Mouse (Mus musculus) ES-E14 (cell line): ENCODE measurements around the gene Mrtfa. TPM values are rescaled to one million over a fixed set of nuclear protein-coding genes. Genes with fewer than 3 reads are reported as not detected.

Experiments used
- DNase-seq: peaks from one replicate; pipeline ENCODE4 v3.0.0-alpha.2; 2013; ENCODE audit warnings: low read depth, low spot score
- H3K27ac ChIP-seq: 2 replicates; pipeline ENCODE4 v1.5.1; 2012; ENCODE audit warnings: low read depth, mild to moderate bottlenecking, low read length, moderate library complexity, mixed read lengths; ENCODE audit not compliant: poor library complexity, insufficient read depth, severe bottlenecking
- H3K36me3 ChIP-seq: 2 replicates; pipeline ENCODE4 v1.6.1; 2012; ENCODE audit warnings: mild to moderate bottlenecking, low read length, moderate library complexity, mixed read lengths; ENCODE audit not compliant: control insufficient read depth, poor library complexity, insufficient read depth, severe bottlenecking
- H3K4me1 ChIP-seq, 2 experiments: fragments of 150-350 bp in 1 of 2; sonication (generic) in 1 of 2; 2 replicates each; pipeline ENCODE4 v1.6.1; 2012; ENCODE audit warnings: low read length in 2 of 2, mild to moderate bottlenecking in 1 of 2, mixed read lengths in 1 of 2; ENCODE audit not compliant: control insufficient read depth in 2 of 2, insufficient read depth in 2 of 2, poor library complexity in 1 of 2
- H3K4me3 ChIP-seq, 2 experiments: fragments of 150-350 bp in 1 of 2; sonication (generic) in 1 of 2; 2 replicates each; pipeline ENCODE4 v1.5.1; 2012; ENCODE audit warnings: low read length in 2 of 2, low read depth in 1 of 2, mild to moderate bottlenecking in 1 of 2, mixed read lengths in 1 of 2; ENCODE audit not compliant: insufficient read depth in 1 of 2, poor library complexity in 1 of 2, severe bottlenecking in 1 of 2
- H3K9ac ChIP-seq: 2 replicates; pipeline ENCODE4 v1.6.1; 2012; ENCODE audit warnings: low read depth, mild to moderate bottlenecking, low read length, mixed read lengths; ENCODE audit not compliant: poor library complexity, insufficient read depth, severe bottlenecking
- H3K9me3 ChIP-seq: fragments of 150-350 bp; sonication (generic); 2 replicates; pipeline ENCODE4 v1.6.1; 2012; ENCODE audit warnings: low read depth, mild to moderate bottlenecking, low read length; ENCODE audit not compliant: control insufficient read depth, insufficient read depth
- CHD2 ChIP-seq: IDR thresholded peaks from 2 replicates; pipeline ENCODE4 v1.6.1; 2014; ENCODE audit warnings: mild to moderate bottlenecking, low read depth, low read length, inconsistent platforms
- HCFC1 ChIP-seq: IDR thresholded peaks from 2 replicates; pipeline ENCODE4 v1.6.1; 2012; ENCODE audit warnings: low read length, inconsistent platforms, borderline replicate concordance; ENCODE audit not compliant: insufficient read depth
- MAFK ChIP-seq: IDR thresholded peaks from 2 replicates; pipeline ENCODE4 v1.6.1; 2014; ENCODE audit warnings: mild to moderate bottlenecking, low read depth, low read length, inconsistent platforms; ENCODE audit not compliant: insufficient read depth
- ZC3H11A ChIP-seq: IDR thresholded peaks from 2 replicates; pipeline ENCODE4 v1.6.1; 2012; ENCODE audit warnings: low read depth, mild to moderate bottlenecking, inconsistent platforms, low read length, borderline replicate concordance
- ZNF384 ChIP-seq: IDR thresholded peaks from 2 replicates; pipeline ENCODE4 v1.6.1; 2012; ENCODE audit warnings: low read depth, low read length, inconsistent platforms
- in situ Hi-C, 2 experiments: fragments of 600-800 bp; cut with MboI; formaldehyde crosslinking; loops; one replicate each; pipeline ENCODE4 v1.15.1; 2025; ENCODE audit warnings: low sequenced_read_pairs in 2 of 2, inconsistent platforms in 1 of 2; ENCODE audit not compliant: unreplicated experiment in 2 of 2
- total RNA-seq: library from RNA; depleted of rRNA; stranded (reverse); fragments of 300-350 nt; gene quantifications from 2 replicates; pipeline ENCODE4 v1.2.3, GENCODE M21; 2012

Gene Mrtfa
- total RNA-seq, 1 experiment = 16.7 TPM

DNA sequence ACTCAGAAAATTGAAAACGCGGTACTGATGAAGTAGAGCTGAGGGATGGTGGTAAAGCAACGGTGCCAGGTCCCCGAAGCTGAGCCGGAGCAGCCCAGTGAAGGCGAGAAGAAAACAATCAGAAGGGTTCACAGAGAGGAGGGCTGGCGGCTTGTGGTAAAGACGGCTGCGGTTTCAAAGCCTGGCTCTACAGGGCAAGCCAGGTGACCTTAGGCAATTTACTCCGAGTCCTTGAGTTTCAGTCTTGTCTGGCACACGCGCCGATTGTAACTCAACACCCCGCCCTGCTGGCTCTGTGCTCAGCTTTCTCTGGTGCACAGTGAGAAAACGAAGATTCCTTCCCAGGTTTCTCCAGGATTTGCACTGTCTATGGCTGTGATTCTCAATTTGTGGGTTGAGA, 22.4 kb upstream of the Mrtfa start:
- Histone ChIP-seq H3K4me3 (no peak overlapping the region), H3K27ac (no peak overlapping the region), H3K4me1 (peaks cover 4 to 5% of the 10 kb centered on the region in 2 experiments; a peak in 3 of 4 replicates), H3K9me3 (peaks cover 2% of the 10 kb centered on the region; the same call in 1 of the 2 replicates), H3K36me3 (no peaks in the 10 kb centered on the region), H3K9ac (no peak overlapping the region)
- no peak for DNase-seq
- in situ Hi-C loops = no loop called here
- TF ChIP-seq HCFC1 (no peak), ZNF384 (no peak), ZC3H11A (no peak), CHD2 (no peak), MAFK (no peak)

GRCm38 (mm10) chr15:81210496-81210895, 19.9 kb upstream of the Mrtfa start:
- in situ Hi-C loops = no loop called here
- DNase-seq = no peak
- TF ChIP-seq ZC3H11A (no peak), HCFC1 (no peak), CHD2 (no peak)
- no peak overlapping the region for H3K27ac ChIP-seq
- no peaks in the 10 kb centered on the region for H3K36me3 ChIP-seq
- no peaks in the 10 kb centered on the region for H3K9me3 ChIP-seq
- H3K9ac ChIP-seq = no peak overlapping the region
- peaks cover 4 to 5% of the 10 kb centered on the region in 2 experiments; a peak in 3 of 4 replicates for H3K4me1 ChIP-seq
- no peak overlapping the region for H3K4me3 ChIP-seq

- no peak overlapping the region for H3K9ac ChIP-seq
- H3K9me3 ChIP-seq = no peaks in the 10 kb centered on the region
- DNase-seq = no peak
- no peak overlapping the region for H3K27ac ChIP-seq
- TF ChIP-seq ZNF384 (no peak), ZC3H11A (no peak), HCFC1 (no peak), MAFK (no peak), CHD2 (no peak)
- no peak overlapping the region for H3K4me3 ChIP-seq
- H3K4me1 ChIP-seq = no peaks in the 10 kb centered on the region
- in situ Hi-C loops = no loop called here
- H3K36me3 ChIP-seq = no peaks in the 10 kb centered on the region
These were observed 11.9 kb upstream of the Mrtfa start for GRCm38 (mm10) chr15:81202462-81202861.

GRCm38 (mm10) chr15:81199372-81199959, 8.9 kb upstream of the Mrtfa start:
- no peak overlapping the region for H3K4me3 ChIP-seq
- H3K4me1 ChIP-seq = no peaks in the 10 kb centered on the region
- in situ Hi-C loops = no loop called here
- H3K36me3 ChIP-seq = no peaks in the 10 kb centered on the region
- H3K9ac ChIP-seq = no peak overlapping the region
- TF ChIP-seq ZC3H11A (0 out of 2 replicates have a peak, but pooled peaks have one; percentile 1), HCFC1 (no peak), CHD2 (no peak), ZNF384 (peak; percentile 96), MAFK (no peak)
- no peak overlapping the region for H3K27ac ChIP-seq
- no peaks in the 10 kb centered on the region for H3K9me3 ChIP-seq
- DNase-seq = peak; percentile 79

GRCm38 (mm10) chr15:81198447-81198846, 7.9 kb upstream of the Mrtfa start:
- Histone ChIP-seq H3K4me1 (no peaks in the 10 kb centered on the region), H3K9me3 (no peaks in the 10 kb centered on the region), H3K9ac (no peak overlapping the region), H3K36me3 (no peaks in the 10 kb centered on the region), H3K27ac (no peak overlapping the region), H3K4me3 (no peak overlapping the region)
- no peak for DNase-seq
- in situ Hi-C loops = no loop called here
- no peak for TF ChIP-seq ZNF384
- TF ChIP-seq ZC3H11A = no peak
- no peak for TF ChIP-seq MAFK
- TF ChIP-seq HCFC1 = no peak
- TF ChIP-seq CHD2 = no peak
